Mouse (Mus musculus) heart, adult 18-20 months (tissue): Measurements from ENCODE around the gene Insig1. TPM values are rescaled to one million over a fixed set of nuclear protein-coding genes. Genes with fewer than 3 reads are reported as not detected.
A peak's percentile ranks its signal among the peaks of the same experiment; 100 is the strongest.

Experiments used
- DNase-seq, 2 experiments: peaks; one replicate each; pipeline ENCODE4 v3.0.0; 2021 to 2022; ENCODE audit warnings: mixed read lengths in 1 of 2
- total RNA-seq, 2 experiments: library from RNA; stranded (reverse); gene quantifications; 2 replicates each; pipeline ENCODE4 v1.2.3; 2021

The Insig1 gene
- total RNA-seq, 2 experiments from 2014 or later: 19.2 to 27.3 TPM

GRCm38 (mm10) chr5:28119576-28119975, 48.4 kb downstream of the Insig1 start:
- no peak for DNase-seq

- DNase-seq: peak; percentile 57 to 72
Measured at GRCm38 (mm10) chr5:28122491-28123454, 51.6 kb downstream of the Insig1 start.

GRCm38 (mm10) chr5:28123455-28123825, 52.3 kb downstream of the Insig1 start:
- no peak for DNase-seq

GRCm38 (mm10) chr5:28124321-28125230, 53.4 kb downstream of the Insig1 start:
- no peak for DNase-seq

Other genes with a start within 250 kb of the Insig1 start
- gene Htr5a, start 229.2 kb upstream of the Insig1 start, total RNA-seq: not detected
- gene En2, start 94.3 kb downstream of the Insig1 start, total RNA-seq: under 1 TPM in 1 of 2 experiments, not detected in 1; 0.08 TPM
- gene Cnpy1, start 174.4 kb downstream of the Insig1 start, total RNA-seq: not detected
- 10 to 100 TPM; 36.0 to 43.0 TPM for gene Rbm33, start 245.8 kb downstream of the Insig1 start, total RNA-seq